Mouse (Mus musculus) ES-CJ7 (cell line): ENCODE data around the gene Apobec4.
"Not testable (repeated sequence)": the region's sequence is repeated elsewhere in the genome, so short reads cannot be mapped to it uniquely, and the experiment has no call there.

ENCODE experiments used
- DNase-seq: peaks from one replicate; pipeline ENCODE4 v3.0.0; 2011; ENCODE audit warnings: low read depth, low spot score

Apobec4 gene

DNA sequence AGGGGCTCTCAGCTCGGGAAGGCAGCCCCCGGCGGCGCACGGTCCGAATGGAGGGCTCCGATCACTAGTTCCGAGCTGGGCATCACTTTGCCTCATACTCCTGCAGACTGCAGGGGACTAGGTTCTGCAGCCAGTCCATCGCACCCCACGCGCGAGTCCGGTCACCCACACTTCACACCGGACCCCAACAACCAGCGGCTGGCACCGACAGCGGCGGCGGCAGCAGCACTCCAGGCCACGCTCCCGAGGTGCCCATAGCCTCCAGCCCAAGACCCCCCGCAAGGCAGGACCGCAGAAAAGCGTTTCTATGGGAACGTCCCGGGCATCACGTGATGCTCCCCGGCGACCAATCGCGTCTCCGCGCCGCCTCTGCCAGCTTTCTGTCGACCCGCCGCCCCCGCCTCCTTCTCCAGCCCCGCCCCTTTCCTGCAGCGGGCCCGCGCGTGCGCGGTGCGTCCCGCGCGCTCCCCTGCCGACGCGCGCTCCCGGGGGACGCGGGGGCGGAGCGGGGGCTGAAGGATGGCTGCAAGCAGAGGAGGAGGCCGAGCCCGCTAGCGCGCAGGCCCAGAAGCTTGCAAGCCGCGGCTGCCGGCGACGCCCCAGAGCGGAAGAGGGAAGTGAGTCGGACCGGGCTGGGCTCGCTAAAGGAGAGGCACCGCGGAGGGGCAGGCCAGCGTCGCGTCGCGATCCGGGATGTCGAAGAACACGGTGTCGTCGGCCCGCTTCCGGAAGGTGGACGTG, 15.9 kb downstream of the Apobec4 start, which contains the start of the genes Rgl1 and Arpc5:
TSS of gene Rgl1 (minus strand) at position 320 of the 741 bp plus-strand sequence.
TSS of gene Arpc5 (plus strand) at position 511 of the 741 bp plus-strand sequence.
- DNase-seq: peak; percentile 98

DNA sequence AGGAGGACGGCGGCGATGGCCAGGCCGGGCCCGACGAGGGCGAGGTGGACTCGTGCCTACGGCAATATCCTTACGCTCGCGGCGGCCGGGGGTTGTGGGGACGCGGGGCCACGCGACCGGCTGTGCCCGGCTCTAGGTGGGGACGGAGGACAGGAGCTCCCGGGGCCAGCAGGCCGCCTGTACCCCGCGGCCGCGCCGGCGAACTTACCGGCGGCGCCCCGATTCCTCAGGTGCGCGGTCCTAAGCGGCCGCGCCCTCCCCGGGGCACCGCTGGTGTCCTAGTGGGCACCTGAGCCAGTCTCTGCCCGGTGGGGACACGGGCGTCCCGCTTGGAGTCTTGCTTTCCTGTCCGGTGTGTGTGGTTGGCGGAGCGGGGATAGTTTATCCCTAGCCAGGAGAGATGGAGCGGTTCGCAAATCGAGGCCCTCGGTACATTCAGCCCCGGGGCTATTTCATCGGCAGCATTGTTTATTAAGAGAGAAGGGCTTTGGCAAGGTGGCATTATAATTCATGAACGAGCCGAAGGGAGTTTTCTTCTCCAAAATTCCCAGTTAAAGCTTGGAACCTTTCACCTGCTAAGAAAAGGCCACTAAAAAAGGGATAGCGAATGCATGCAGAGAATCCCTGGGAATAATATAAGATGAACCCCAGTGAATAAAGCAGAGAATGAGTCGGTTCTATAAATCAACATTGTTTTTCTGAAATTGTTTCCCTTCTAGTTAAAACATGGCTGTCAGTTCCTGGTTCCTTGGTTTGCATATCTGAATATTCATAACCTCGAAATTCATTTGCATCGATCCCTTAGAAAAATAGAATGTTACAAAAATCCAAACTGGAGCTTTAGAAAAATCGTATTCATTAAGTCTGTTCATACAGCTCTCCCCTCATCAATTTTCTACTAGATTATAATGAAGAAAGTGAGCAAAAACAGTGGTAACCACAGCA, 16.7 kb downstream of the Apobec4 start:
- no peak for DNase-seq

DNA sequence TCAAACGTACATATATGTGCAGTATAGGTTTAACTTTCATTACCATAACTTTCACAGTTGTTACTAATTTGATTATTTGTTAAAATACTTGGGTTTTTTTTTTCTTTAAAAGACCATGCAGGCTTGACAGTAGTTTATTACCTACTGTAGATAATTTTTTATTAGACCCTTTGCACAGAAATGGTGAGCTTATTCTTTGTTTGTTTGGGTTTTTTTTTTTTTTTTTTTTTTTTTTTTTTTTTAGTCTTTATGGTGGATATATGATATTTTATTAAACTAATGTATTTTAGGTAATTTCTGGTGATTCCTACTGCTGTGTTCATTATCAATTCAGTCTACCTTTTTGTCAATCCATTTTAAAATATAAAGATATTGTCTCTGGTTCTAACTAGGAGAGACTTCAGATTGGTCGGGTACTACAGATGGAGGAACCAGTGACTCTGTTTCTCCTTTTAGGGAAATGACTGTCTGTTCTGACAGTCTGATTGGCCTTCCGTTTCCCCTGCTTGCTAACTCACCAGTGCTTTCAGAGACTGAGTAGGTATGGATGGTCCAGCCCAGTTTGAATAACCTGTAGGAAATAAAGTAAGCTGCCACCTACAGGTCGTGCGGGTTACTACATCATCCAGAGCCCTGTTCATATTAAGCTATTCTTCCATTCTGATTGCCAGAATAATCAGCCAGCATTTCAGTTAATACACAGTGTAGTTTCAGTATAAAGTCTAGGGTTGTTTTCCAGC, 17.6 kb downstream of the Apobec4 start:
- peak; percentile 95 for DNase-seq

- no peak for DNase-seq
Measured at GRCm38 (mm10) chr1:152771016-152771415, 20.7 kb downstream of the Apobec4 start.

DNA sequence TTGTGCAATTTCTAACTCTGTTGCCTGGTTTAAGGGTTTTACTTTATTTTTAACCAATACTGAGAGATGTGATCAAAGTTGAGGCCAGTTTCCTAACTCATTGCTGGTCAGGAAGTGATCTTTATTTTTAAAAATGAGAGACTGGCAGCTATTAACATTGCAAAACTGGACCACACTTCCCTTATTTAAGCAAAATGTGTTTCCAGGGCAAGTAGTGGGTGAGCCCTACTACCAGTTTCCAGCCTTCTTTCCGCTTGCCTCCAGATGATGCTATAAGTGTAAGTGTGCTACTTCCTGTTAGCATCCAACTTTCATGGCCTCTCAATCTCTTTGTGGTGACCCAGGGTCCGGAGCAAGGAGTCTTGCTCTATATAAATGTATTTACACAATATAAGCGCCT, 24.2 kb downstream of the Apobec4 start:
- DNase-seq: not testable (repeated sequence)

- DNase-seq: peak; percentile 85
Measured at GRCm38 (mm10) chr1:152779071-152779737, 28.9 kb downstream of the Apobec4 start.

- DNase-seq: no peak
Measured at GRCm38 (mm10) chr1:152784620-152785019, 34.3 kb downstream of the Apobec4 start.

- DNase-seq: not testable (repeated sequence)
Measured at GRCm38 (mm10) chr1:152785446-152785845, 35.1 kb downstream of the Apobec4 start.

GRCm38 (mm10) chr1:152786953-152787352, 36.6 kb downstream of the Apobec4 start:
- DNase-seq: no peak

DNA sequence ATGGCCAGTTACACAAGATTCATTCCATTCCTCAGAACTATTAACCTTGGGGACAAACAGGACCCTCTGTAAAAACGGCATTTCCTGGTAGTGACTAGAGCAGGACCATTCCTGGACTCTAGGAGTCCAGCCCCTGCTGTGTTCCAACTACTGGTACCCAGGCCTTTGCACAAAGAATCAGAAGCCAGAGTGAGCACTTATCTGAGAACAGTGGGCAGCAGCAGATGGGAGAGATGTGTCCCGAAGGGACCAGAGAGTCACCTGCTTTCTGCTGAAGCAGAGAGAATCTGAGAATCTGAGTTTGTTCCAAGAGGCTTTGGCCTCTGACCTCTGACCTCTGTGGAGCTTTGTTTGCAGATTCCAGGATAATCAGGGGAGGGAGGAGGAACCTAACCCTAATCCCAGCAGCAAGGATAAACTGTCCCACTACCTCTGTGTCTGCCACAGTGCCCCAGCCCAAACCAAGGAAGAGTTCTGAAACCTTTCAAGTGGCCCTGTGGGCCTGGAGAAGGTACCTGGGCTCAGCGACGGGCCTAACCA, 37.8 kb downstream of the Apobec4 start:
- no peak for DNase-seq

GRCm38 (mm10) chr1:152790254-152790653, 39.9 kb downstream of the Apobec4 start:
- DNase-seq: peak; percentile 97

DNA sequence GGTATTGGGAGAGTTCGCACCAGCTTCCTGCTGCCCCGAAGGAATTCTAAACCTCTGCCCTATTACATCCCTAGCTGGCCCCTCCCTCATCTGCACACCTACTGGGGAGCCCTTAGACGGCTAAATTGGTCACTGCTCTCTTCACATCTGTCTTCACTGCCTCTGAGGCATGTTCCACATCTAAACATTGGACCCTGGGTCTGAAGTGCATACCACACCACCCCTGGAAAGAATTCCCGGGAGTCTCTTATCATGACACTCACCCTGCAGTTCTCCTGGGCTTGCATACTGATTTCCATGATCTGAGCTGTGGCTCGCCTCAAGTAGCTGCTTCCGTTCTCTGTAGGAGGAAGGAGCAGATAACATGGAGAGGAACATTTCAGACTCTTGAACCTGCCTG, 40.5 kb downstream of the Apobec4 start:
- DNase-seq: peak; percentile 51

DNA sequence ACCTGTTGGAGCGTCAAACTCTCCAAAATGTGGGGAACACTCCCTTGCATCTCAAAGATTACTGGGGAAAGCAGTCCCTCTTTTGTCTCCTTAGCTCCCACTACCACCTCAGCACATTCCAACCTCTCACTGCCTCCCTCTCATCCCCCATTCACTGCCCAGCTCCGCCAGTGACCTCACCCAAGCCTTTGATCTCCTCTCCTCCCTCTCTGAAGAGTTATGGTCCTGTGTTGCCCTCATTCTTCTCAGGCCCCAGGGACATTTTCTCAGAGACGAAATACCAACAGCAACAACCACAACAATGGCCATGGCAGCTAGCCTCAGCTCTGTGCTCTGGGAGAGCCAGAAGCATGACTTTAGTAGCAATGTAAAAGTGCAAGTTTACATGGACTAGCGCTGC, 40.9 kb downstream of the Apobec4 start:
- DNase-seq: no peak

DNA sequence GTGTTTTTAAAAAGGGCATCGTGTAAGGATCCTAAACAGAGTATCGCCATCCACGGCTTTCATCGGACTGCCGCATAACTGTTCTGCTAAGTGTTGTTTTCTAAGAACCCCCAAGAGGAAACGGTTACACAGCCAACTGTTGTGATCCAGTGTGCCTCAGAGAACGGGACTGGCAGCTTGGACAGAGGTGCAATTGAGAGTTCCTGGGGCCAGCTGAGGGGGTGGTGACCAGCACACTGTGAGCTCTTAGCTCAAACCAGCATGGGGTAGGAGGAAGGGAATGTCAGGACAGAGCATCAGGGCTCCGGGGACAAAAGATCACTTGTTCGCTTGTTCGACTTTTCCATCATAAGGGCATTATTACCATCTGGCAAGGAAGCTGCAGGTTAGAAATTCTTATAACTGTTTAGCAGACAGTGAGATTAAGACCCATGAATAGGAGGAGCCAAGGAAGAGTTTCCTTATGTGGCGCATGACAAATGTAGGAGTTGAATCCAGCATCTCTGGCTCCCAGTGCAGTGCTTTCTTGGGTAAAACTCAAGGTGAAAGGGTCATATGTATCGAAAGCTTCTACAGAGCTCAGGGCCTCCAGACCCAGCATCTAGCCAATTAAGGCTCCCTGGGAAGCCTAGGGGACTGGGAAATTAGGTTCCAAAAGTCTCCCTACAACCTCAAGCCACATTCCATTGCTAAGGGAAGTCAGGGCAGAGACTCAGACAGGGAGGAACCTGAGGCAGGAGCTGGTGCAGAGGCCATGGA, 42.6 kb downstream of the Apobec4 start:
- peak; percentile 77 for DNase-seq

DNA sequence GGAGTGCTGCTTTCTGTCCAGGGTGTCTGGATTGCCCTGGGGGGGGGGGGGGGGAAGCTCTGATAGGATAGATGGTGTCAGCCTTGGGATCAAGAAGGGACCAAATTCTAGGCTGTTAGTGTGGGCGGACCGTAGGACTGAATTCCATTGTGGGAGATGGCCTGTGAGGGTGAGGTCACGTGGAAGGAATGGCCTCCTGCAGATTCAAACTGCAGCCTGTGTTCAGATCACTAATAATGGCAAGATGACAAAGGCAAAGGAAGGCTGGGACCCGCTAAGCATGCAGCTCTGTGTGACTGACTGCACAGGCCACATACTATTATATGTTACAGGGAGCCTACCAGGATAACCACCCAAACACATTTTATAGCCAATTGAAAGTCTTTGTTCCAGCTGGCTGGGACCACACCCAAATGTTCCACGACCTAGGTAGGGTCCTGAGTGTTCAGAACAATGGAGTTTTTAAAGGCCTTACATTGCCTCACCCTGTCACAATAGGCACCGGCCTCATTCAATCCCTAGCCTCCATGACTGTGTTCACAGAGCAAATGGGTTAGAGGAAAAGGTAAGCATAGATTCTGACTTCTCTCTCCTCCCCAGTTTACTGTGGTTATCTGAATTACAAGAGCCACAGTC, 43.3 kb downstream of the Apobec4 start:
- DNase-seq: peak; percentile 91

DNA sequence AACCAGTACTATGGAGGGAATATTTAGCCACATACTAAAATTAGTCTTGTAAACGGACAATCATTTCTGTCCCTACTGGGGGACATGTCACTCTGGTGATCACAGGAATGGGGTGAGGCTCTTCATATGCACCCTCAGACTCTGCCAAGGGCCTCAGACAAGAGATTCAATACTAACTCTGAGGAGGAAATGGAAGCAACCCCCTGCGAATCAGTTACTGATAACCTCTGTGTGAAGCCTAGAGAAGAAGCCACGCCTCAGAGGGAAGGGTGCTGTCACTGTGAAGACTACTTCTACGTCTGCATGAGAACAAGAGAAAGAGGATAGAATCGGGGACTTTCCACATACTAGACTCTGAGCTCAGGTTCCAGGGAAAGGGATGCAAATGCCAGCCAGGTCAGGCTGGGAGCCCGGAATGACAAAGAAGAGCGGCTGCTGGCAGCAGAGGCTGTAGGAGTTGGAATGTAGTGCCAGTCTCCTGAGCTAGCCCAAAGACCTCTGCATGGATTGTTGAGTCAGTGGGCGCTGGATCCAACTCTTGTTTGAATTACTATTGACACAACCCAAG, 45.4 kb downstream of the Apobec4 start:
- peak; percentile 58 for DNase-seq

DNA sequence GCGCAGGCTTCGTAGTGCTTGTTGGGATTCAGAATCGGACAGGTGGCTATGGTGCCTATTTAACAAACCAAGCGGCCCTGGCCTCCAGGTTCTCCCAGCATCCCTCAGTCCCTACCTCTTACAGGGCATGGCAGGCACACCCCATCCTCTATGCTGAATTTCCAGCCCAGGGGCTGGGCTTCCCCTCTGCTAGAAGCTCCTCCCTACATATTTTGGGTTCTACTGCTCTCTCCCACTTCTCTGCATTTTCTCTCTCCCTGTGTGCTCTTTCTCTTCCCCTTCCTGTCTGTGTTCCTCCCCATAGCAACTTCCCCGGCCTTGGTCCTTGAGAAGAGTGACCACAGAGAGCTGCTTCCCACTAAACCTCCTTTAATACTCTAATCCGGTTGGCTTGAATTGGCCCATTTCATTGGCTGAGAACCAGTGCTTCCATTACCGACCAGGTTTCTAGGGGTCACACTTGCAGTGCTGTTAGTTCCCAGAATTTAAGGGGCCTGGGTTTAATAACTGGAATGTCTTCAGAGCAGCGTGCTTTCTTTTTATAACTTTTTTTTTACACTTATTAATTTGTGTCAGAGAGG, 46.4 kb downstream of the Apobec4 start:
- peak; percentile 54 for DNase-seq

DNA sequence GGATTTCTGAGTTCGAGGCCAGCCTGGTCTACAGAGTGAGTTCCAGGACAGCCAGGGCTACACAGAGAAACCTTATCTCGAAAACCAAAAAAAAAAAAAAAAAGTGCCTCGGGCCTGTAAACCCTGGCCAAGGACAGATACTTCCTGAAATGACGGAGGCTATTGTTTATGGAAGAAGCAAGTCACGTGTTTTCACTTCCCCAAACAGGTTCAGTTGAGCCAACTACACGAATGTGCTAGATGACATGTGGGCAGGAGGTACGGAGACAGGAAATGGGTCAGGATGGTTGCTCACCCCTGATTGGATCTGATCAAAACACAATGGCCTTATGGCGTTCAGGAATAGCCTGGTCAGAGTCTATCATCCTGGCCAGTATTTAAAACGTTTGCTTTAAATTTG, 47.8 kb downstream of the Apobec4 start:
- DNase-seq: no peak

GRCm38 (mm10) chr1:152799897-152800296, 49.5 kb downstream of the Apobec4 start, which contains the start of gene Ncf2:
Gene Ncf2 (plus strand): TSS chr1:152800194.
- DNase-seq: no peak
